In the genomic region with DNA sequence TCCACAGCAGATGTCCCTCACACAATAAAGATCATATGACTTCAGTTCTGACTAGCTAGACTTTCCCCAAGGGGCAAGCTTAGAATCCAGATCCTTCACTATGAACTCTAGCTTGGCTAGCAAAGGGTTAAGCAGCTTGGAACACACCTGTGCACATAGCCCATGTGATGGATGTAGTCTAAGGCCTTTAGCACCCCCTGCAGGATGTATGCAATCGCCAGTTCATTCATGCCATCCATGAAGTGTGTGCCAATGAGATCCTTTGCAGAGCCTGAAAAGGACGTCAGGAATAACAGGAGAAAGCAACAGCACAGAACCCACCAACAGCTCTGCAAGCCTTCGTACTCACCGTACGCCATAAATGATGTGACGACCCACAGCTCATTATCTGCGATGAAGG, we compare ENCODE assay signal across 12 mouse cellular contexts. TPM values are rescaled to one million over a fixed set of nuclear protein-coding genes. Genes with fewer than 3 reads are reported as not detected.
DNase-seq lines count a peak whose midpoint lies in the region; ATAC-seq and TF ChIP-seq lines count a peak whose summit lies in the region.
"Had no signal": no experiment of that assay in that cellular context is flagged by ENCODE, and none has a peak within 500 bp of the region (broad histone marks: within the 10 kb centered on the region; RNA-seq: fewer than 3 reads in every experiment).

No protein-coding gene starts in this region.

- no peak overlapping the region for H3K9ac ChIP-seq in hindbrain, embryonic 11.5 days (ENCODE audit: low read depth, low read length)

- DNase-seq in gastrocnemius, adult 2 months: no peak
- DNase-seq in gastrocnemius, postnatal 4 days (ENCODE audit: low spot score in 2 of 2): no peak
- peak; percentile 59 to 60 for DNase-seq in B cell, adult 2 months
- no peak for DNase-seq in cerebellum, adult 8-10 months
- no peak for DNase-seq in hindbrain, embryonic 11.5 days (ENCODE audit: low spot score)
- DNase-seq: cerebellum, postnatal 36 days had no signal

- 0 out of 2 replicates have a peak, but pooled peaks have one; percentile 42 for ATAC-seq in common myeloid progenitor, adult 5-6 weeks (replicated peaks; ENCODE audit: low read depth, poor library complexity, severe bottlenecking)
- ATAC-seq in neutrophil, adult 5-6 weeks (ENCODE audit: extremely low read depth, insufficient number of reproducible peaks, low FRiP score, poor library complexity, severe bottlenecking): peak; percentile 54; the same call in 1 of the 2 replicates
- ATAC-seq in frontal cortex, adult (ENCODE audit: low TSS enrichment): no peak
- no peak for ATAC-seq in hindbrain, embryonic 11.5 days (ENCODE audit: low FRiP score)
- ATAC-seq: Patski had no signal

- intact Hi-C loops in gastrocnemius, adult 2 months (cut with DNase I): no loop called here

- no peaks in the 10 kb centered on the region for H3K9me3 ChIP-seq in hindbrain, embryonic 11.5 days (ENCODE audit: control insufficient read depth, low read length)

- H3K36me3 ChIP-seq in hindbrain, embryonic 11.5 days (ENCODE audit: control insufficient read depth, insufficient read depth, low read length): peaks cover 10% of the 10 kb centered on the region; the same call in 1 of the 2 replicates

- H3K4me3 ChIP-seq in gastrocnemius, adult 2 months: no peak overlapping the region
- H3K4me3 ChIP-seq in hindbrain, embryonic 11.5 days (ENCODE audit: low read depth, low read length): no peak overlapping the region

- TF ChIP-seq CTCF in gastrocnemius, adult 2 months (IDR thresholded peaks at IDR 0.05): peak; percentile 19; the same call in 1 of the 2 replicates

- no peaks in the 10 kb centered on the region for H3K4me1 ChIP-seq in hindbrain, embryonic 11.5 days (replicated peaks; ENCODE audit: control insufficient read depth, insufficient read depth, low read length)

- WGBS in hindbrain, embryonic 11.5 days: 82% methylated on average over 7 of the region's 7 CpGs

- H3K27me3 ChIP-seq in hindbrain, embryonic 11.5 days (ENCODE audit: control insufficient read depth, insufficient read depth, low read length): no peaks in the 10 kb centered on the region
- H3K27me3 ChIP-seq: Patski had no signal

- H3K27ac ChIP-seq in gastrocnemius, adult 2 months: no peak overlapping the region
- no peak overlapping the region for H3K27ac ChIP-seq in hindbrain, embryonic 11.5 days (ENCODE audit: low read depth, low read length)

- H3K4me2 ChIP-seq in hindbrain, embryonic 11.5 days (replicated peaks; ENCODE audit: low read depth, low read length): no peak overlapping the region
- H3K4me2 ChIP-seq: heart, embryonic 11.5 days had no signal

RNA-seq across cellular contexts. Expression of a gene that starts 10.1 kb away (rescaled TPM):
- 1 to 10 TPM; 1.3 to 1.7 TPM for total RNA-seq in gastrocnemius, adult 2 months (2021)
- total RNA-seq in gastrocnemius, postnatal 4 days (2021): 10 to 100 TPM; 35.8 to 40.7 TPM
- total RNA-seq in common myeloid progenitor, adult 5-6 weeks (2017): 22.7 and 26.6 TPM in 2 replicates
- total RNA-seq in neutrophil, adult 5-6 weeks (2017): 145 and 154 TPM in 2 replicates
- polyA plus RNA-seq in hindbrain, embryonic 11.5 days (2014; fragmentation: Nextera tagmentation; extraction: Ambion mirVana): 298 and 301 TPM in 2 replicates

RNA-seq across cellular contexts. Expression of a gene that starts 10.2 kb away (rescaled TPM):
- not detected for total RNA-seq in gastrocnemius, adult 2 months (2021)
- not detected for total RNA-seq in gastrocnemius, postnatal 4 days (2021)
- total RNA-seq in common myeloid progenitor, adult 5-6 weeks (2017): not detected in 2 replicates
- total RNA-seq in neutrophil, adult 5-6 weeks (2017): 2.4 and 4.1 TPM in 2 replicates
- not detected in 2 replicates for polyA plus RNA-seq in hindbrain, embryonic 11.5 days (2014; fragmentation: Nextera tagmentation; extraction: Ambion mirVana)
- total RNA-seq: left cerebral cortex, postnatal 25 days had no signal
- polyA plus RNA-seq: heart, embryonic 11.5 days; Patski had no signal

RNA-seq across cellular contexts. Expression of a gene that starts 31.2 kb away (rescaled TPM):
- total RNA-seq in gastrocnemius, adult 2 months (2021): 10 to 100 TPM; 10.0 to 10.5 TPM
- total RNA-seq in gastrocnemius, postnatal 4 days (2021): 10 to 100 TPM; 26.4 to 32.3 TPM
- total RNA-seq in common myeloid progenitor, adult 5-6 weeks (2017): 22.1 and 25.4 TPM in 2 replicates
- 34.6 and 36.5 TPM in 2 replicates for total RNA-seq in neutrophil, adult 5-6 weeks (2017)
- polyA plus RNA-seq in hindbrain, embryonic 11.5 days (2014; fragmentation: Nextera tagmentation; extraction: Ambion mirVana): 36.4 and 44.5 TPM in 2 replicates

RNA-seq across cellular contexts. Expression of a gene that starts 45.3 kb away (rescaled TPM):
- 10 to 100 TPM; 68.3 to 78.9 TPM for total RNA-seq in gastrocnemius, adult 2 months (2021)
- total RNA-seq in gastrocnemius, postnatal 4 days (2021): 10 to 100 TPM; 72.7 to 74.6 TPM
- total RNA-seq in common myeloid progenitor, adult 5-6 weeks (2017): 170 and 212 TPM in 2 replicates
- total RNA-seq in neutrophil, adult 5-6 weeks (2017): 109 and 118 TPM in 2 replicates
- polyA plus RNA-seq in hindbrain, embryonic 11.5 days (2014; fragmentation: Nextera tagmentation; extraction: Ambion mirVana): 65.7 and 72.3 TPM in 2 replicates

RNA-seq across cellular contexts. Expression of a gene that starts 45.9 kb away (rescaled TPM):
- total RNA-seq in gastrocnemius, adult 2 months (2021): 10 to 100 TPM; 24.3 to 24.7 TPM
- total RNA-seq in gastrocnemius, postnatal 4 days (2021): 10 to 100 TPM; 46.1 to 47.3 TPM
- 86.2 and 103 TPM in 2 replicates for total RNA-seq in common myeloid progenitor, adult 5-6 weeks (2017)
- 106 and 126 TPM in 2 replicates for total RNA-seq in neutrophil, adult 5-6 weeks (2017)
- 91.4 and 103 TPM in 2 replicates for polyA plus RNA-seq in hindbrain, embryonic 11.5 days (2014; fragmentation: Nextera tagmentation; extraction: Ambion mirVana)

Comparison
In these comparisons a context has a peak if more than half of its experiments do, and no peak if none do; other contexts are left out.
1. DNase-seq: peak in B cell, adult 2 months (2 of 2); none in gastrocnemius, adult 2 months (single experiment), gastrocnemius, postnatal 4 days (0 of 2), cerebellum, adult 8-10 months (single experiment) and hindbrain, embryonic 11.5 days (single experiment).
2. ATAC-seq: peak in common myeloid progenitor, adult 5-6 weeks (single experiment) and neutrophil, adult 5-6 weeks (single experiment); none in frontal cortex, adult (single experiment) and hindbrain, embryonic 11.5 days (single experiment).